In the genomic region with DNA sequence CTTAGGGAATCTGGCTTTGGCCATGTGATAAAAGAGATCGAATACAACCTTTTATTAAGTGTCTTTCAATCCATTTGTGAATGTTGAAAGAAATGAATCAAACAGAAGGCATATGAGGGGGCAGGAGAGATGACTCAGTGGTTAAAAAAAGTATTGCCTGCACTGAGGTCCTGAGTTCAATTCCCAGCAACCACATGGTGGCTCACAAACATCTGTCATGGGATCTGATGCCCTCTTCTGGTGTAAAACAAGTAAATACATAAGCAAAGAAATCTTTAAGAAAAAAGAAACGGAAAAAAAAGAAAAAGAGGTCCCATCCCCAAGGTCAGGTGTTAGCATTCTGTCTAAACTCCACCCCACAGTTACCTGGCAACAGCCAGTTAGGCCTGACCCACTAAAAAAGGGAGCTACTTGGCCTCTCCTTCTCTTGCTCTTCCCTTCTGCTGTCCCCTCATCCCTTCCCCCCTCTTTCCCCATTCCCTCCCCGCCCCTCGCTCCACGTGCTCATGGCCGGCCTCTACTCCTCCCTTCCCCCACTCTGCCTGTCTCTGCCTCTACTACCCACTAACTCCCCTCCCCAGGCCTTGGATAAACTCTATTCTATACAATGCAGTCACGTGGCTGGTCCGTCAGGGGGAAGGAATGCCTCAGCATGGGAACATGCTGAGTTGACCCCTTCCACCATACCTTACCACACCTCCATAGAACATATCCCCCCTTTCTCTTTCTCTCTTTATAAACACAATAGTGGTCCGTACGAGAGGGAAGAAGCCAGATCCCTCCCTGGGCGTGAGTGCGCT, we compare ENCODE assay signal across 11 mouse cellular contexts. TPM values are rescaled to one million over a fixed set of nuclear protein-coding genes. Genes with fewer than 3 reads are reported as not detected.
DNase-seq lines count a peak whose midpoint lies in the region; ATAC-seq and TF ChIP-seq lines count a peak whose summit lies in the region.
"Had no signal": no experiment of that assay in that cellular context is flagged by ENCODE, and none has a peak within 500 bp of the region (broad histone marks: within the 10 kb centered on the region; RNA-seq: fewer than 3 reads in every experiment).

No protein-coding gene starts in this region.

- no peaks in the 10 kb centered on the region for H3K9me3 ChIP-seq in kidney, postnatal 0 days (replicated peaks; ENCODE audit: low read length)
- no peaks in the 10 kb centered on the region for H3K9me3 ChIP-seq in ES-E14 (ENCODE audit: control insufficient read depth, insufficient read depth, low read depth, low read length)
- no peaks in the 10 kb centered on the region for H3K9me3 ChIP-seq in midbrain, embryonic 11.5 days (ENCODE audit: control insufficient read depth, low read length)

- in situ Hi-C loops in ES-E14 (cut with MboI; ENCODE audit: low sequenced_read_pairs in 2 of 2, unreplicated experiment in 2 of 2): no loop called here

- H3K4me2 ChIP-seq in kidney, postnatal 0 days (ENCODE audit: low read length): no peak overlapping the region
- H3K4me2 ChIP-seq in midbrain, embryonic 11.5 days: no peak overlapping the region

- WGBS in kidney, postnatal 0 days: 71% methylated on average over 12 of the region's 12 CpGs
- 17% methylated on average over 12 of the region's 12 CpGs for WGBS in midbrain, embryonic 11.5 days

- peaks cover 43% of the 10 kb centered on the region for H3K4me1 ChIP-seq in kidney, postnatal 0 days (replicated peaks; ENCODE audit: insufficient read depth, low read length)
- peaks cover 12 to 51% of the 10 kb centered on the region in 2 experiments for H3K4me1 ChIP-seq in ES-E14 (ENCODE audit: control insufficient read depth in 2 of 2, insufficient read depth in 2 of 2, low read length in 2 of 2, poor library complexity in 1 of 2)
- H3K4me1 ChIP-seq in midbrain, embryonic 11.5 days (ENCODE audit: control insufficient read depth, insufficient read depth, low read length): peaks cover 39% of the 10 kb centered on the region

- no peak overlapping the region for H3K9ac ChIP-seq in kidney, postnatal 0 days (ENCODE audit: low read depth, low read length)
- peak overlapping the region; percentile 28; the same call in 1 of the 2 replicates for H3K9ac ChIP-seq in ES-E14 (ENCODE audit: insufficient read depth, low read depth, low read length, poor library complexity, severe bottlenecking)
- no peak overlapping the region for H3K9ac ChIP-seq in midbrain, embryonic 11.5 days (ENCODE audit: low read length)

- H3K4me3 ChIP-seq in kidney, postnatal 0 days (replicated peaks; ENCODE audit: low read depth, low read length): no peak overlapping the region
- H3K4me3 ChIP-seq in ES-E14 (ENCODE audit: insufficient read depth in 1 of 2, low read depth in 1 of 2, low read length in 2 of 2, poor library complexity in 1 of 2, severe bottlenecking in 1 of 2): peak overlapping the region in 1 of 2 experiments; percentile 22; a peak in 1 of 4 replicates
- H3K4me3 ChIP-seq in midbrain, embryonic 11.5 days (ENCODE audit: low read depth, low read length): no peak overlapping the region

- no peak for ATAC-seq in kidney, postnatal 0 days (replicated peaks; ENCODE audit: low FRiP score, low read depth)
- peak; percentile 74 for ATAC-seq in midbrain, embryonic 11.5 days (ENCODE audit: low FRiP score)

- no peaks in the 10 kb centered on the region for H3K36me3 ChIP-seq in kidney, postnatal 0 days (ENCODE audit: insufficient read depth, low read length)
- H3K36me3 ChIP-seq in ES-E14 (ENCODE audit: control insufficient read depth, insufficient read depth, low read length, poor library complexity, severe bottlenecking): no peaks in the 10 kb centered on the region; the same call in 1 of the 2 replicates
- H3K36me3 ChIP-seq in midbrain, embryonic 11.5 days (ENCODE audit: control insufficient read depth, insufficient read depth, low read length): no peaks in the 10 kb centered on the region

- DNase-seq in kidney, postnatal 0 days (ENCODE audit: low spot score): no peak
- DNase-seq in kidney, adult 11 months: no peak
- DNase-seq in ES-E14 (ENCODE audit: low read depth, low spot score): no peak
- peak; percentile 25 for DNase-seq in embryo, embryonic 9.5 days (ENCODE audit: extremely low spot score)
- DNase-seq in midbrain, embryonic 11.5 days (ENCODE audit: low spot score, missing footprints): peak; percentile 89
- no peak for DNase-seq in c-Kit-positive CD71-positive TER-119-positive erythroid progenitor cells, embryonic 14.5 days (ENCODE audit: low spot score)
- DNase-seq in spleen, postnatal 4 days (ENCODE audit: low spot score in 2 of 2): no peak
- DNase-seq in ovary, adult 18-20 months (ENCODE audit: low spot score): no peak
- DNase-seq: thymus, adult 2 months had no signal

- peak; percentile 38 for TF ChIP-seq CTCF in kidney, postnatal 0 days (IDR thresholded peaks at IDR 0.05; ENCODE audit: low read depth)

- peak overlapping the region; percentile 88 for H3K27ac ChIP-seq in kidney, postnatal 0 days
- peak overlapping the region; percentile 77 for H3K27ac ChIP-seq in ES-E14 (ENCODE audit: insufficient read depth, low read depth, low read length, poor library complexity, severe bottlenecking)
- no peak overlapping the region for H3K27ac ChIP-seq in midbrain, embryonic 11.5 days (ENCODE audit: low read depth, low read length)

- no peaks in the 10 kb centered on the region for H3K27me3 ChIP-seq in kidney, postnatal 0 days (ENCODE audit: insufficient read depth, low read length)
- H3K27me3 ChIP-seq in midbrain, embryonic 11.5 days (ENCODE audit: control insufficient read depth, insufficient read depth, low read length): no peaks in the 10 kb centered on the region

TF ChIP-seq in ES-E14, 5 proteins besides CTCF, POLR2A, EP300 and RAD21:
- peak; percentile 39; the same call in 1 of the 2 replicates for TF ChIP-seq ZNF384 (IDR thresholded peaks at IDR 0.05; ENCODE audit: low read depth, low read length)
- TF ChIP-seq MAFK (IDR thresholded peaks at IDR 0.05; ENCODE audit: insufficient read depth, low read depth, low read length): no peak

RNA-seq across cellular contexts. Expression of gene E030018B13Rik, which starts 3.5 kb away (rescaled TPM):
- polyA plus RNA-seq in kidney, postnatal 0 days (2015; fragmentation: Nextera tagmentation; extraction: Ambion mirVana): not detected in 2 replicates
- total RNA-seq in ES-E14 (2012; rRNA removed): 0.21 TPM in 1 of 2 replicates, not detected in the other
- 0.14 TPM in 1 of 2 replicates, not detected in the other for polyA plus RNA-seq in midbrain, embryonic 11.5 days (2014; fragmentation: Nextera tagmentation; extraction: Ambion mirVana)
- polyA plus RNA-seq: embryonic facial prominence, embryonic 14.5 days; large intestine, adult 2 months; thymus, adult 2 months had no signal

RNA-seq across cellular contexts. Expression of gene Klf13, which starts 25.6 kb away (rescaled TPM):
- 27.5 and 28.8 TPM in 2 replicates for polyA plus RNA-seq in kidney, postnatal 0 days (2015; fragmentation: Nextera tagmentation; extraction: Ambion mirVana)
- 25.8 and 29.4 TPM in 2 replicates for total RNA-seq in ES-E14 (2012; rRNA removed)
- polyA plus RNA-seq in midbrain, embryonic 11.5 days (2014; fragmentation: Nextera tagmentation; extraction: Ambion mirVana): 31.5 and 32.0 TPM in 2 replicates

Comparison
In these comparisons a context has a peak if more than half of its experiments do, and no peak if none do; other contexts are left out.
1. DNase-seq: peak in embryo, embryonic 9.5 days (single experiment) and midbrain, embryonic 11.5 days (single experiment); none in kidney, postnatal 0 days (single experiment), kidney, adult 11 months (single experiment), ES-E14 (single experiment), c-Kit-positive CD71-positive TER-119-positive erythroid progenitor cells, embryonic 14.5 days (single experiment), spleen, postnatal 4 days (0 of 2) and ovary, adult 18-20 months (single experiment).